Comparison of ENCODE assay signal across 23 mouse cellular contexts in the genomic region with DNA sequence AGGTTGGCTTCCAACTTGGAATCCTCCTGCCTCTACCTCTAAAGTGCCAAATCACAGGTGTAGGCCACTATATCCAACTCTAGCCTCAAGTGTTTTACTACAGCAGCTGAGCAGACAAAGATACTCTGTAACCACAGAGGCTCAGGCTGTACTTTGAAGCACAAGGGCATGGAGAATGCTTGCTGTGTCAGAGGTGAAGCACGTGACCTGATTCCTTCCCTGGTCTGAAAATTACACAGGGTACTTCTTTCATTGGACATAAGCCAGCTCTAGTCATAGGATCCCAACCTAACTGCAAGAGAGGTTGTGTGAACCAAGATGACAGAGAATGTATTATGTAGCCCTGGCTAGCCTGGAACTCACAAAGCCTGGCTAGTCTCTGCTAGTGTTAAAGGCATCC. TPM values are rescaled to one million over a fixed set of nuclear protein-coding genes. Genes with fewer than 3 reads are reported as not detected.
A peak's percentile ranks its signal among the peaks of the same experiment; 100 is the strongest.
DNase-seq lines count a peak whose midpoint lies in the region; ATAC-seq and TF ChIP-seq lines count a peak whose summit lies in the region.
"Had no signal": no experiment of that assay in that cellular context is flagged by ENCODE, and none has a peak within 500 bp of the region (broad histone marks: within the 10 kb centered on the region; RNA-seq: fewer than 3 reads in every experiment).

No protein-coding gene starts in this region.

- intact Hi-C loops in left cerebral cortex, adult 2 months (cut with DNase I): no loop called here

- 83% methylated on average over 1 of the region's 1 CpGs for WGBS in kidney, embryonic 16.5 days
- WGBS in liver, adult 2 months: 63% methylated on average over 1 of the region's 1 CpGs
- 78% methylated on average over 1 of the region's 1 CpGs for WGBS in liver, embryonic 11.5 days

- ATAC-seq in kidney, embryonic 16.5 days (ENCODE audit: low FRiP score, low TSS enrichment): no peak
- ATAC-seq in liver, embryonic 11.5 days (replicated peaks; ENCODE audit: low FRiP score): no peak
- ATAC-seq: activated CD4-positive, CD25-positive, alpha-beta regulatory T cell, adult 4 months; forebrain, embryonic 13.5 days; forebrain, embryonic 16.5 days had no signal

- no peaks in the 10 kb centered on the region; the same call in 1 of the 2 replicates for H3K4me1 ChIP-seq in kidney, embryonic 16.5 days (ENCODE audit: insufficient read depth, low read length)
- peaks cover 2% of the 10 kb centered on the region for H3K4me1 ChIP-seq in liver, adult 2 months (ENCODE audit: control insufficient read depth, insufficient read depth, low read length)
- H3K4me1 ChIP-seq in liver, embryonic 11.5 days (replicated peaks; ENCODE audit: control insufficient read depth, insufficient read depth, low read length): no peaks in the 10 kb centered on the region

- DNase-seq in kidney, adult 11 months: peak; percentile 36
- peak; percentile 36 to 42 for DNase-seq in kidney, adult 8-10 months
- DNase-seq in kidney, postnatal 10 days: no peak
- DNase-seq in liver, adult 2 months (ENCODE audit: extremely low read depth, low read depth, low spot score): peak; percentile 31
- no peak for DNase-seq in liver, embryonic 11.5 days (ENCODE audit: low spot score)
- DNase-seq in left cerebral cortex, adult 2 months (ENCODE audit: extremely low spot score in 1 of 2, low spot score in 2 of 2): no peak
- DNase-seq: adrenal gland, adult 8-10 months; adrenal gland, postnatal 25 days; cerebellum, adult 18-20 months; cerebellum, adult 9-10 months; cerebellum, postnatal 14 days; gastrocnemius, postnatal 10 days; gastrocnemius, postnatal 36 days; heart, adult 2 months; heart, postnatal 14 days; heart, postnatal 4 days had no signal

- no peak overlapping the region for H3K4me2 ChIP-seq in kidney, embryonic 16.5 days (replicated peaks; ENCODE audit: low read depth, low read length)
- no peak overlapping the region for H3K4me2 ChIP-seq in liver, embryonic 11.5 days
- H3K4me2 ChIP-seq: forebrain, embryonic 13.5 days; heart, embryonic 13.5 days had no signal

- no peaks in the 10 kb centered on the region for H3K79me2 ChIP-seq in liver, adult 2 months (ENCODE audit: control insufficient read depth, insufficient read depth, low read length)

- no peak for TF ChIP-seq CTCF in liver, adult 2 months (IDR thresholded peaks at IDR 0.05; ENCODE audit: low read depth, low read length)
- TF ChIP-seq CTCF in left cerebral cortex, adult 2 months (IDR thresholded peaks at IDR 0.05): no peak

- no peak overlapping the region for H3K27ac ChIP-seq in kidney, embryonic 16.5 days (ENCODE audit: low read length)
- no peak overlapping the region for H3K27ac ChIP-seq in liver, adult 2 months (replicated peaks; ENCODE audit: insufficient read depth, low read depth, low read length)
- H3K27ac ChIP-seq in liver, embryonic 11.5 days (ENCODE audit: low read depth, low read length): no peak overlapping the region
- no peak overlapping the region for H3K27ac ChIP-seq in left cerebral cortex, adult 2 months
- H3K27ac ChIP-seq: forebrain, embryonic 10.5 days; forebrain, embryonic 13.5 days; heart, adult 2 months; heart, embryonic 10.5 days; heart, embryonic 13.5 days had no signal

- no peaks in the 10 kb centered on the region for H3K9me3 ChIP-seq in kidney, embryonic 16.5 days (ENCODE audit: low read length)
- no peaks in the 10 kb centered on the region for H3K9me3 ChIP-seq in liver, embryonic 11.5 days (ENCODE audit: control insufficient read depth, low read length)
- H3K9me3 ChIP-seq: forebrain, embryonic 10.5 days; forebrain, embryonic 13.5 days; heart, embryonic 10.5 days; heart, embryonic 13.5 days had no signal

- no peak overlapping the region for H3K9ac ChIP-seq in kidney, embryonic 16.5 days (replicated peaks; ENCODE audit: low read length)
- H3K9ac ChIP-seq in liver, adult 2 months (ENCODE audit: low read depth, low read length): no peak overlapping the region
- no peak overlapping the region for H3K9ac ChIP-seq in liver, embryonic 11.5 days (ENCODE audit: low read depth, low read length)
- H3K9ac ChIP-seq: forebrain, embryonic 13.5 days; heart, embryonic 13.5 days had no signal

- no peak for TF ChIP-seq POLR2A in liver, adult 2 months (IDR thresholded peaks at IDR 0.05; ENCODE audit: extremely low read depth, insufficient read depth, low read length)

- H3K27me3 ChIP-seq in kidney, embryonic 16.5 days (ENCODE audit: insufficient read depth, low read length): no peaks in the 10 kb centered on the region
- no peaks in the 10 kb centered on the region for H3K27me3 ChIP-seq in liver, adult 2 months (ENCODE audit: control insufficient read depth, insufficient read depth, low read length)
- no peaks in the 10 kb centered on the region for H3K27me3 ChIP-seq in liver, embryonic 11.5 days (replicated peaks; ENCODE audit: control insufficient read depth, insufficient read depth, low read length)
- H3K27me3 ChIP-seq: forebrain, embryonic 13.5 days; heart, embryonic 13.5 days had no signal

- H3K4me3 ChIP-seq in kidney, embryonic 16.5 days (ENCODE audit: low read length): no peak overlapping the region
- no peak overlapping the region for H3K4me3 ChIP-seq in liver, adult 2 months (ENCODE audit: insufficient read depth, low read depth, low read length)
- H3K4me3 ChIP-seq in liver, embryonic 11.5 days (ENCODE audit: low read depth, low read length): no peak overlapping the region
- no peak overlapping the region for H3K4me3 ChIP-seq in left cerebral cortex, adult 2 months
- H3K4me3 ChIP-seq: forebrain, embryonic 10.5 days; forebrain, embryonic 13.5 days; heart, adult 2 months; heart, embryonic 10.5 days; heart, embryonic 13.5 days had no signal

- H3K36me3 ChIP-seq in kidney, embryonic 16.5 days (ENCODE audit: insufficient read depth, low read length): no peaks in the 10 kb centered on the region
- H3K36me3 ChIP-seq in liver, adult 2 months (ENCODE audit: control insufficient read depth, insufficient read depth, low read length): no peaks in the 10 kb centered on the region
- no peaks in the 10 kb centered on the region for H3K36me3 ChIP-seq in liver, embryonic 11.5 days (ENCODE audit: control insufficient read depth, insufficient read depth, low read length)
- H3K36me3 ChIP-seq: forebrain, embryonic 10.5 days; heart, embryonic 10.5 days; heart, embryonic 13.5 days had no signal

RNA-seq across cellular contexts. Expression of a gene that starts 24.4 kb away (rescaled TPM):
- polyA plus RNA-seq in kidney, embryonic 16.5 days (2015; fragmentation: Nextera tagmentation; extraction: Ambion mirVana): 44.0 and 48.7 TPM in 2 replicates
- total RNA-seq in liver, adult 2 months (2014; rRNA removed): 34.2 and 41.3 TPM in 2 replicates
- 30.8 and 35.4 TPM in 2 replicates for polyA plus RNA-seq in liver, adult 2 months (2012; rRNA removed)
- polyA plus RNA-seq in liver, embryonic 11.5 days (2014; fragmentation: Nextera tagmentation; extraction: Ambion mirVana): 92.2 and 109 TPM in 2 replicates
- 10 to 100 TPM; 16.7 to 17.9 TPM for total RNA-seq in left cerebral cortex, adult 2 months (2021)

Comparison
In these comparisons a context has a peak if more than half of its experiments do, and no peak if none do; other contexts are left out.
1. DNase-seq: peak in kidney, adult 11 months (single experiment), kidney, adult 8-10 months (2 of 2) and liver, adult 2 months (single experiment); none in kidney, postnatal 10 days (single experiment), liver, embryonic 11.5 days (single experiment) and left cerebral cortex, adult 2 months (0 of 2).